Mouse (Mus musculus) liver, adult 2 months (tissue): Measurements from ENCODE around the gene Ripor2.

Experiments used
- CTCF ChIP-seq: fragments of 200-500 bp; IDR thresholded peaks from 2 replicates; pipeline ENCODE4 v1.5.1; 2011; ENCODE audit warnings: low read depth, low read length, control low read depth
- POLR2A ChIP-seq: fragments of 200-500 bp; IDR thresholded peaks from 2 replicates; pipeline ENCODE4 v1.6.1; 2011; ENCODE audit warnings: low read length, control low read depth; ENCODE audit not compliant: insufficient read depth; ENCODE audit errors: extremely low read depth

DNA sequence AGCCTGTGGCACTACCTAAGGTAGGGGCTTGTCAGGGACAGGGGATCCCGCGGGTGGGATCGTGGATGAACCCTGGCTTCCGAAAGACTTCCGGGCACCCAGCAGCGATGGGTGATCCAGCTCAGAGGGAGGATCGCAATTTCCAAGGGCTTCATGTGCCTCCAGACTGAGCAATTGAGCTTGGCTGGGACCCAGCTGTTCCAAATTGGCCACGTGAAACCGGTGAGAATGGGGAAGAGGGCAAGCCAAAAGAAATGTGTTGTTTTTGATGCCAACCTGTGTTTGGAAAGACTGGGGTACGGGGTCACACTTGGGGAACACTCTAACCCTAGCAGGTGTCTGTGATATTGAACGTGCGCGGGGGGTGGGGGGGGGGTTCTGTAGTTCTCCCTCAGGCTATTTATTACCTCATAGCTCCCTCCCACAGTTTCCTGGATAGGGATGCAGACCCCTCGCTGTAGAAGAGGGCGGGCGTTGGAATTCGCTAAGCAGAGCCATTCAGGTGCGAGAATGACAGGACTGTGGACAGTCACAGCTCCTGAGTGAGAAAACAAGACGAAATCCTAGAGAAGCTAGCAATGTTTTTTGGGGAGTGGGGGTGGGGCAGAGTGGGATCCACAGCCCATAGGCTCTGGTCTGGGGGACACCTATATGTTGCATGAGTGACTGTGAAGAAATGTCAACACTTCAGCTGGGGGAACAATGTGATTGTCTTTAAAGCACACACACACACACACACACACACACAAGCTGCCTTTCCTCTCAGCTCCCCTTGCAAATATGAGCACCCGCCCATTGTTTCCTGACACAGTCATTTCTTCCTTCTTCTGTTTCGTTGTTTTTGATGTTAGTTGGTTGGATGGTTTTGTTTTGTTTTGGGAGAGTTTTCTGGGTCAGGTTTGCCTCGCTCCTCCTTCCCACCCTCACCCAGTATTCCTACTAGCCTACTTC is 57.5 kb downstream of the Ripor2 start:
- TF ChIP-seq POLR2A (no peak), CTCF (no peak)
